Mouse (Mus musculus): ENCODE measurements around the gene Zfp746. TPM values are rescaled to one million over a fixed set of nuclear protein-coding genes. Genes with fewer than 3 reads are reported as not detected.
A peak's percentile ranks its signal among the peaks of the same experiment; 100 is the strongest.

Gene Zfp746
- total and polyA plus RNA-seq, 2 experiments from 2014 or later: 15.7 to 40.0 TPM

GRCm38 (mm10) chr6:48025905-48026660 is 60.3 kb downstream of the Zfp746 start:
- no peak for DNase-seq (ENCODE audit: low spot score)

GRCm38 (mm10) chr6:48024994-48025345 is 61.4 kb downstream of the Zfp746 start:
- ATAC-seq (ENCODE audit: low FRiP score) (no peak; the same call in 1 of the 2 replicates), DNase-seq (ENCODE audit: low spot score) (peak; percentile 10)
- Histone ChIP-seq H3K9me3 (ENCODE audit: low read length) (peaks cover 16% of the 10 kb centered on the region), H3K4me1 (ENCODE audit: insufficient read depth, low read length) (no peaks in the 10 kb centered on the region), H3K4me2 (ENCODE audit: low read depth, low read length, poor library complexity, severe bottlenecking) (no peak overlapping the region), H3K36me3 (ENCODE audit: insufficient read depth, low read length) (peaks cover 64% of the 10 kb centered on the region), H3K4me3 (ENCODE audit: low read depth, low read length) (no peak overlapping the region), H3K27ac (ENCODE audit: low read depth, low read length) (no peak overlapping the region), H3K9ac (replicated peaks; ENCODE audit: low read length, poor library complexity, severe bottlenecking) (no peak overlapping the region), H3K27me3 (ENCODE audit: insufficient read depth, low read length) (no peaks in the 10 kb centered on the region)
- 65% methylated on average over 21 of the region's 21 CpGs for WGBS
- no peak for TF ChIP-seq CTCF (IDR thresholded peaks at IDR 0.05)

More at GRCm38 (mm10) chr6:48025905-48026660, 60.3 kb downstream of the Zfp746 start:
- Histone ChIP-seq H3K27me3 (ENCODE audit: insufficient read depth, low read length) (no peaks in the 10 kb centered on the region), H3K4me2 (ENCODE audit: low read depth, low read length, poor library complexity, severe bottlenecking) (no peak overlapping the region), H3K36me3 (ENCODE audit: insufficient read depth, low read length) (peaks cover 73% of the 10 kb centered on the region), H3K4me3 (ENCODE audit: low read depth, low read length) (no peak overlapping the region), H3K4me1 (ENCODE audit: insufficient read depth, low read length) (no peaks in the 10 kb centered on the region), H3K9me3 (ENCODE audit: low read length) (peaks cover 16% of the 10 kb centered on the region), H3K27ac (ENCODE audit: low read depth, low read length) (no peak overlapping the region), H3K9ac (replicated peaks; ENCODE audit: low read length, poor library complexity, severe bottlenecking) (no peak overlapping the region)
- no peak for ATAC-seq (ENCODE audit: low FRiP score)
- 82% methylated on average over 10 of the region's 10 CpGs for WGBS
- TF ChIP-seq CTCF (IDR thresholded peaks at IDR 0.05): peak; percentile 47

- peaks cover 59% of the 10 kb centered on the region for H3K36me3 ChIP-seq (ENCODE audit: insufficient read depth, low read length)
- DNase-seq (ENCODE audit: low spot score) (peak; percentile 10), ATAC-seq (ENCODE audit: low FRiP score) (peak; percentile 69; the same call in 1 of the 2 replicates)
- H3K27me3 ChIP-seq (ENCODE audit: insufficient read depth, low read length): no peaks in the 10 kb centered on the region
- no peaks in the 10 kb centered on the region for H3K4me1 ChIP-seq (ENCODE audit: insufficient read depth, low read length)
- no peak overlapping the region for H3K27ac ChIP-seq (ENCODE audit: low read depth, low read length)
- peak; percentile 8; the same call in 1 of the 2 replicates for TF ChIP-seq CTCF (IDR thresholded peaks at IDR 0.05)
- H3K9me3 ChIP-seq (ENCODE audit: low read length): peaks cover 16% of the 10 kb centered on the region
- WGBS: 75% methylated on average over 37 of the region's 43 CpGs
- no peak overlapping the region for H3K4me2 ChIP-seq (ENCODE audit: low read depth, low read length, poor library complexity, severe bottlenecking)
- no peak overlapping the region for H3K4me3 ChIP-seq (ENCODE audit: low read depth, low read length)
- H3K9ac ChIP-seq (replicated peaks; ENCODE audit: low read length, poor library complexity, severe bottlenecking): no peak overlapping the region
These were observed 61.9 kb downstream of the Zfp746 start for GRCm38 (mm10) chr6:48024330-48024993.

- no peak for DNase-seq (ENCODE audit: low spot score)
- 89% methylated on average over 2 of the region's 2 CpGs for WGBS
- Histone ChIP-seq H3K4me2 (ENCODE audit: low read depth, low read length, poor library complexity, severe bottlenecking) (no peak overlapping the region), H3K36me3 (ENCODE audit: insufficient read depth, low read length) (peaks cover 44% of the 10 kb centered on the region), H3K4me3 (ENCODE audit: low read depth, low read length) (no peak overlapping the region), H3K4me1 (ENCODE audit: insufficient read depth, low read length) (no peaks in the 10 kb centered on the region), H3K9ac (replicated peaks; ENCODE audit: low read length, poor library complexity, severe bottlenecking) (no peak overlapping the region), H3K27ac (ENCODE audit: low read depth, low read length) (no peak overlapping the region), H3K27me3 (ENCODE audit: insufficient read depth, low read length) (no peaks in the 10 kb centered on the region), H3K9me3 (ENCODE audit: low read length) (peaks cover 16% of the 10 kb centered on the region)
- TF ChIP-seq CTCF (IDR thresholded peaks at IDR 0.05): no peak
- ATAC-seq (ENCODE audit: low FRiP score): no peak
These were observed 63.7 kb downstream of the Zfp746 start for GRCm38 (mm10) chr6:48022672-48023071.

GRCm38 (mm10) chr6:48021678-48022077 is 64.7 kb downstream of the Zfp746 start:
- DNase-seq (ENCODE audit: low spot score) (no peak), ATAC-seq (ENCODE audit: low FRiP score) (no peak)
- H3K4me2 ChIP-seq (ENCODE audit: low read depth, low read length, poor library complexity, severe bottlenecking): no peak overlapping the region
- no peaks in the 10 kb centered on the region for H3K4me1 ChIP-seq (ENCODE audit: insufficient read depth, low read length)
- H3K9ac ChIP-seq (replicated peaks; ENCODE audit: low read length, poor library complexity, severe bottlenecking): no peak overlapping the region
- H3K27me3 ChIP-seq (ENCODE audit: insufficient read depth, low read length): no peaks in the 10 kb centered on the region
- H3K9me3 ChIP-seq (ENCODE audit: low read length): peaks cover 16% of the 10 kb centered on the region
- H3K27ac ChIP-seq (ENCODE audit: low read depth, low read length): no peak overlapping the region
- 72% methylated on average over 1 of the region's 1 CpGs for WGBS
- no peak overlapping the region for H3K4me3 ChIP-seq (ENCODE audit: low read depth, low read length)
- no peak for TF ChIP-seq CTCF (IDR thresholded peaks at IDR 0.05)
- peaks cover 36% of the 10 kb centered on the region for H3K36me3 ChIP-seq (ENCODE audit: insufficient read depth, low read length)

- ATAC-seq (ENCODE audit: low FRiP score): no peak
- peak; percentile 18 for DNase-seq (ENCODE audit: low spot score)
- 43% methylated on average over 2 of the region's 2 CpGs for WGBS
- no peak overlapping the region for H3K4me3 ChIP-seq (ENCODE audit: low read depth, low read length)
- H3K27me3 ChIP-seq (ENCODE audit: insufficient read depth, low read length): no peaks in the 10 kb centered on the region
- no peak overlapping the region for H3K9ac ChIP-seq (replicated peaks; ENCODE audit: low read length, poor library complexity, severe bottlenecking)
- no peak overlapping the region for H3K4me2 ChIP-seq (ENCODE audit: low read depth, low read length, poor library complexity, severe bottlenecking)
- peaks cover 22% of the 10 kb centered on the region for H3K36me3 ChIP-seq (ENCODE audit: insufficient read depth, low read length)
- no peaks in the 10 kb centered on the region for H3K4me1 ChIP-seq (ENCODE audit: insufficient read depth, low read length)
- H3K9me3 ChIP-seq (ENCODE audit: low read length): peaks cover 9% of the 10 kb centered on the region
- peak overlapping the region; percentile 7 for H3K27ac ChIP-seq (ENCODE audit: low read depth, low read length)
- TF ChIP-seq CTCF (IDR thresholded peaks at IDR 0.05): no peak
These were observed 66.4 kb downstream of the Zfp746 start for GRCm38 (mm10) chr6:48020006-48020405.

All from midbrain, postnatal 0 days (tissue).